ENCODE assay signal across 10 mouse cellular contexts in the genomic region with DNA sequence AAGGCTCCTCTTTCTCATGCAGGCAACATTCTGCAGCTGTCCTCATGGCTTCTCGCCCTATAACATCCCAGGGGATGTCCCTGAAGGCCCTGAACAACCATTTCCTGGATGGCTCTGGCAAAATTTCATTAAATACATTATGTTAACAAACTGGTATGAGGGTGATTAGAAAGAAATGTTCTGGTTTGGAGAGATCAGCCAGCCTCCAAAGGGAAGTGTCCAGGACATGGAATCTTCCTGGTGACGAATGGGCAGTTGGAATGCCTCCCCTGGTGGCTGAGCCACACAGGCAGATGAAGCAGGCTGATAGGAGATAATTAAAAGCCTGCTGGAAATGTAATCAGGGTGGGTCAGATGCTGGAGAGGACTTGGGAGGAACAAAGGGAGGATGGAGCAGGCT. TPM values are rescaled to one million over a fixed set of nuclear protein-coding genes. Genes with fewer than 3 reads are reported as not detected.
A peak's percentile ranks its signal among the peaks of the same experiment; 100 is the strongest.
DNase-seq lines count a peak whose midpoint lies in the region; ATAC-seq and TF ChIP-seq lines count a peak whose summit lies in the region.
"Had no signal": no experiment of that assay in that cellular context is flagged by ENCODE, and none has a peak within 500 bp of the region (broad histone marks: within the 10 kb centered on the region; RNA-seq: fewer than 3 reads in every experiment).

No protein-coding gene starts in this region.

- peak; percentile 33; the same call in 1 of the 2 replicates for ATAC-seq in kidney, embryonic 15.5 days (replicated peaks; ENCODE audit: low FRiP score)
- 0 out of 2 replicates have a peak, but pooled peaks have one; percentile 13 for ATAC-seq in intestine, embryonic 15.5 days
- no peak for ATAC-seq in midbrain, embryonic 16.5 days
- ATAC-seq: liver, postnatal 0 days had no signal

- H3K4me2 ChIP-seq in kidney, embryonic 15.5 days, result no peak overlapping the region
- H3K4me2 ChIP-seq in intestine, embryonic 15.5 days (replicated peaks), result no peak overlapping the region
- H3K4me2 ChIP-seq in midbrain, embryonic 16.5 days (ENCODE audit: low read length), result no peak overlapping the region

- H3K36me3 ChIP-seq in kidney, embryonic 15.5 days, result peaks cover 9% of the 10 kb centered on the region; the same call in 1 of the 2 replicates
- peaks cover 8% of the 10 kb centered on the region; the same call in 1 of the 2 replicates for H3K36me3 ChIP-seq in intestine, embryonic 15.5 days
- no peaks in the 10 kb centered on the region for H3K36me3 ChIP-seq in midbrain, embryonic 16.5 days (ENCODE audit: control insufficient read depth, insufficient read depth, low read length)

- H3K9me3 ChIP-seq in kidney, embryonic 15.5 days (replicated peaks), result no peaks in the 10 kb centered on the region
- H3K9me3 ChIP-seq in intestine, embryonic 15.5 days, result no peaks in the 10 kb centered on the region
- no peaks in the 10 kb centered on the region for H3K9me3 ChIP-seq in midbrain, embryonic 16.5 days (replicated peaks; ENCODE audit: control insufficient read depth, low read length, poor library complexity, severe bottlenecking)

- intact Hi-C loops in left cerebral cortex, adult 2 months (cut with DNase I), result no loop called here
- intact Hi-C loops in left cerebral cortex, postnatal 14 days (cut with DNase I), result no loop called here

- no peak for DNase-seq in kidney, adult 11 months
- peak; percentile 54 for DNase-seq in heart, adult 8-10 months (ENCODE audit: low spot score)
- no peak for DNase-seq in left cerebral cortex, adult 2 months (ENCODE audit: extremely low spot score in 1 of 2, low spot score in 2 of 2)
- no peak for DNase-seq in left cerebral cortex, adult 18-20 months (ENCODE audit: low spot score in 2 of 2)
- DNase-seq in left cerebral cortex, postnatal 14 days (ENCODE audit: low spot score in 2 of 2), result no peak
- DNase-seq: adrenal gland, postnatal 25 days; liver, postnatal 0 days had no signal

- H3K9ac ChIP-seq in kidney, embryonic 15.5 days, result no peak overlapping the region; the same call in 1 of the 2 replicates
- no peak overlapping the region for H3K9ac ChIP-seq in intestine, embryonic 15.5 days
- 0 out of 2 replicates have a peak overlapping the region, but pooled peaks have one; percentile 6 for H3K9ac ChIP-seq in midbrain, embryonic 16.5 days (ENCODE audit: low read depth, low read length)
- H3K9ac ChIP-seq: liver, postnatal 0 days had no signal

- WGBS in kidney, embryonic 15.5 days, result 41% methylated on average over 2 of the region's 2 CpGs
- WGBS in intestine, embryonic 15.5 days, result 53% methylated on average over 2 of the region's 2 CpGs
- WGBS in midbrain, embryonic 16.5 days, result 50% methylated on average over 2 of the region's 2 CpGs

- peaks cover 72% of the 10 kb centered on the region for H3K4me1 ChIP-seq in kidney, embryonic 15.5 days
- peaks cover 46% of the 10 kb centered on the region for H3K4me1 ChIP-seq in intestine, embryonic 15.5 days (replicated peaks)
- peaks cover 9% of the 10 kb centered on the region; the same call in 1 of the 2 replicates for H3K4me1 ChIP-seq in midbrain, embryonic 16.5 days (ENCODE audit: control insufficient read depth, insufficient read depth, low read length)

- TF ChIP-seq CTCF in left cerebral cortex, adult 2 months (IDR thresholded peaks at IDR 0.05), result no peak

- no peak overlapping the region for H3K4me3 ChIP-seq in kidney, embryonic 15.5 days (replicated peaks)
- H3K4me3 ChIP-seq in intestine, embryonic 15.5 days (replicated peaks), result no peak overlapping the region
- no peak overlapping the region for H3K4me3 ChIP-seq in midbrain, embryonic 16.5 days (ENCODE audit: low read depth, low read length)
- H3K4me3 ChIP-seq in left cerebral cortex, adult 2 months, result no peak overlapping the region

- no peaks in the 10 kb centered on the region for H3K27me3 ChIP-seq in kidney, embryonic 15.5 days
- no peaks in the 10 kb centered on the region for H3K27me3 ChIP-seq in intestine, embryonic 15.5 days (replicated peaks)
- no peaks in the 10 kb centered on the region for H3K27me3 ChIP-seq in midbrain, embryonic 16.5 days (ENCODE audit: control insufficient read depth, insufficient read depth, low read depth, low read length)

- H3K27ac ChIP-seq in kidney, embryonic 15.5 days, result peak overlapping the region; percentile 68
- peak overlapping the region; percentile 30; the same call in 1 of the 2 replicates for H3K27ac ChIP-seq in intestine, embryonic 15.5 days
- no peak overlapping the region for H3K27ac ChIP-seq in midbrain, embryonic 16.5 days (ENCODE audit: low read length)
- H3K27ac ChIP-seq in left cerebral cortex, adult 2 months, result no peak overlapping the region

RNA-seq across cellular contexts. Expression of gene Slc25a51, which starts 27.3 kb away (rescaled TPM):
- 79.0 and 81.0 TPM in 2 replicates for polyA plus RNA-seq in kidney, embryonic 15.5 days (2015; fragmentation: Nextera tagmentation; extraction: Ambion mirVana)
- total RNA-seq in heart, adult 8-10 months (2022), result 100 to 1,000 TPM in 1 of 4 experiments, 10 to 100 TPM in 3; 84.3 to 112 (median 96.3) TPM
- 53.1 and 54.2 TPM in 2 replicates for polyA plus RNA-seq in intestine, embryonic 15.5 days (2015; fragmentation: Nextera tagmentation; extraction: Ambion mirVana)
- polyA plus RNA-seq in midbrain, embryonic 16.5 days (2015; fragmentation: Nextera tagmentation; extraction: Ambion mirVana), result 70.6 and 72.5 TPM in 2 replicates
- total RNA-seq in left cerebral cortex, adult 2 months (2021), result 100 to 1,000 TPM; 115 to 122 TPM
- 100 to 1,000 TPM; 108 to 115 TPM for total RNA-seq in left cerebral cortex, adult 18-20 months (2021)
- 100 to 1,000 TPM; 110 to 111 TPM for total RNA-seq in left cerebral cortex, postnatal 14 days (2021)

Comparison
In these comparisons a context has a peak if more than half of its experiments do, and no peak if none do; other contexts are left out.
1. H3K27ac ChIP-seq: peak in kidney, embryonic 15.5 days (single experiment) and intestine, embryonic 15.5 days (single experiment); none in midbrain, embryonic 16.5 days (single experiment) and left cerebral cortex, adult 2 months (single experiment).